Mouse (Mus musculus) adrenal gland, postnatal 0 days (tissue): Measurements from ENCODE around the gene Gm5788. TPM values are rescaled to one million over a fixed set of nuclear protein-coding genes. Genes with fewer than 3 reads are reported as not detected.

Experiments used
- polyA plus RNA-seq: library from polyadenylated mRNA; unstranded; fragments of >200 nt; fragmentation: Nextera tagmentation; extraction: Ambion mirVana; gene quantifications from 2 replicates; pipeline ENCODE4 v1.2.1, GENCODE M21; 2015

Gene Gm5788
- polyA plus RNA-seq: not detected in 2 replicates

GRCm38 (mm10) chr12:87494421-87494820, at the start of gene Gm5788:
Gm5788 (plus strand) TSS chr12:87494721.

DNA sequence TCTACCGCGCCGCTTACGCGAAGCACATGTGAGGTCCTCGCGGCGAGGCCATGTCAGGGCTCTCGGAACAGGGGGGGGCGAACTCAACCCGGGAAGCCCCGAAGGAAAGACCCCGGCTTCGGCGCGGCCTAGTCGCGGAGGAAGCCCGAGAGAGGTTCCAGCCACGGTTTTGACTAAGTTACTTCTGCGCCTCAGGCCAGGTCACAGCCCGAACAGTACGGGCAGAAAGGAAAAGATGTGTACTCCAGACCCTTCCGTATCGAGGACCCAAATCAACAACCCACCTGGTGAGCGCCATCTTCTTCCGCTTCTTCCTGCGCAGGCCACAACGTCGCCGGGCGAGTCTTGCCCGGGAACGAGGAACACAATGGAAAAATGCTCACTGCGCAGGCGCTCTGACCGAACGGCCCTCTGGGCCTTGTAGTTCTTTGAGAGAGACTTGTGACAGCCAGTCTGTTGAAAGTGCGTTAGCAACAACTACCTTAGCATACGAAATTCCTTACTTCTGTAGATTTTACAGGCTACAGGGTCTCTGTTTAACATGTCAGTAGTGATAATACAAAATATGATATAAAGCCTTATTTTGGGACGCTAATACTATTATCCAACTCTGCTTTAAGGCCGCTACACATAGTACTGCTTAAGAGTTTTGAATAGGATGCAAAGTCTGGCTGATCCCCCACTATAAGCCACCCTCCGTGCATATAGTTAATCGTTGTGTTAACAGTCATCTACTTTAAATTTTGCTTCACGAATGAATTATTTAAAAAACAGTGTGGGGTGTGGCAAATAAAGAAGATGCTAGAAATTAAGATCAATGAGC, 22.3 kb upstream of the Gm5788 start, which contains the start of gene Snw1:
TSS of gene Snw1 (minus strand) at position 311 of the 823 bp plus-strand sequence.

GRCm38 (mm10) chr12:87514016-87514415, 19.5 kb downstream of the Gm5788 start, which contains the start of gene Gm8300:
Gm8300 (plus strand) TSS chr12:87514316.

Other genes with a start within 250 kb of the Gm5788 start
- 25.7 and 28.9 TPM in 2 replicates for gene Vipas39, start 228.5 kb upstream of the Gm5788 start, polyA plus RNA-seq
- 103 and 140 TPM in 2 replicates for gene Ahsa1, start 228.2 kb upstream of the Gm5788 start, polyA plus RNA-seq
- gene Ism2, start 195.0 kb upstream of the Gm5788 start, polyA plus RNA-seq: 0.65 and 0.66 TPM in 2 replicates
- gene Sptlc2, start 106.4 kb upstream of the Gm5788 start, polyA plus RNA-seq: 122 and 210 TPM in 2 replicates
- 540 and 1,068 TPM in 2 replicates for gene Slirp, start 50.8 kb upstream of the Gm5788 start, polyA plus RNA-seq
- 15.7 and 29.8 TPM in 2 replicates for gene Alkbh1, start 50.7 kb upstream of the Gm5788 start, polyA plus RNA-seq
- 83.3 and 108 TPM in 2 replicates for gene Snw1, start 22.4 kb upstream of the Gm5788 start, polyA plus RNA-seq
- gene Gm8300, start 19.6 kb downstream of the Gm5788 start, polyA plus RNA-seq: not detected in 2 replicates
- 0.22 and 0.33 TPM in 2 replicates for gene Oog1, start 108.0 kb downstream of the Gm5788 start, polyA plus RNA-seq
- gene Gm4027, start 124.1 kb downstream of the Gm5788 start, polyA plus RNA-seq: not detected in 2 replicates
- gene Gm16381, start 149.9 kb downstream of the Gm5788 start, polyA plus RNA-seq: not detected in 2 replicates